Mouse (Mus musculus): ENCODE measurements around the gene Chac1.

Chac1 gene

GRCm38 (mm10) chr2:119370116-119370515 lies 19.1 kb downstream of the Chac1 start:
- no peak for DNase-seq (ENCODE audit: low read depth, low spot score)

GRCm38 (mm10) chr2:119377286-119377685 lies 26.3 kb downstream of the Chac1 start:
- no peak for DNase-seq (ENCODE audit: low read depth, low spot score)

GRCm38 (mm10) chr2:119377826-119378225 lies 26.8 kb downstream of the Chac1 start:
- no peak for DNase-seq (ENCODE audit: low read depth, low spot score)

GRCm38 (mm10) chr2:119379455-119379854 lies 28.4 kb downstream of the Chac1 start:
- DNase-seq (ENCODE audit: low read depth, low spot score) = no peak

- peak; percentile 70 for DNase-seq (ENCODE audit: low read depth, low spot score)
Observed at GRCm38 (mm10) chr2:119388266-119388665, 37.2 kb downstream of the Chac1 start.

GRCm38 (mm10) chr2:119389992-119390391 lies 39.0 kb downstream of the Chac1 start:
- DNase-seq (ENCODE audit: low read depth, low spot score) = no peak

GRCm38 (mm10) chr2:119398252-119398651 lies 47.2 kb downstream of the Chac1 start:
- DNase-seq (ENCODE audit: low read depth, low spot score) = peak; percentile 65

GRCm38 (mm10) chr2:119398665-119399064 lies 47.6 kb downstream of the Chac1 start:
- peak; percentile 90 for DNase-seq (ENCODE audit: low read depth, low spot score)

GRCm38 (mm10) chr2:119399313-119399712 lies 48.3 kb downstream of the Chac1 start:
- DNase-seq (ENCODE audit: low read depth, low spot score) = no peak
